Mouse (Mus musculus): ENCODE results near the gene Lin7a. TPM values are rescaled to one million over a fixed set of nuclear protein-coding genes. Genes with fewer than 3 reads are reported as not detected.

The Lin7a gene
- total and polyA plus RNA-seq, 3 experiments, result not detected

GRCm38 (mm10) chr10:107405347-107405746, 133.9 kb downstream of the Lin7a start:
- no peak overlapping the region for H3K9ac ChIP-seq (ENCODE audit: insufficient read depth, low read depth)
- H3K36me3 ChIP-seq (replicated peaks in 1 of 2; ENCODE audit: control insufficient read depth in 1 of 2, insufficient read depth in 1 of 2, low read length in 1 of 2), result no peaks in the 10 kb centered on the region
- no peak overlapping the region for H3K4me3 ChIP-seq (replicated peaks in 1 of 3; ENCODE audit: low read depth in 2 of 3, low read length in 2 of 3, poor library complexity in 1 of 3)
- no peaks in the 10 kb centered on the region for H3K79me2 ChIP-seq (replicated peaks; ENCODE audit: control insufficient read depth, extremely low read depth, insufficient read depth, poor library complexity, severe bottlenecking)
- no peak overlapping the region for H3K4me2 ChIP-seq (ENCODE audit: insufficient read depth, low read depth, poor library complexity, severe bottlenecking)
- dilution Hi-C loops (cut with MboI; ENCODE audit: extremely low pct_ligation_motif_present, extremely low pct_unique_long_range_greater_than_20kb, low sequenced_read_pairs) (no loop called here), in situ Hi-C loops (cut with MboI; ENCODE audit: low pct_ligation_motif_present, low pct_unique_long_range_greater_than_20kb, low sequenced_read_pairs) (no loop called here)
- DNase-seq (ENCODE audit: extremely low read depth), result no peak
- TF ChIP-seq GABPA (IDR thresholded peaks at IDR 0.05; ENCODE audit: insufficient replicate concordance, low read depth, low read length), result no peak
- TF ChIP-seq CHD2 (IDR thresholded peaks at IDR 0.05; ENCODE audit: low read length), result no peak
- TF ChIP-seq TCF12 (IDR thresholded peaks at IDR 0.05; ENCODE audit: low read depth, low read length), result no peak
- TF ChIP-seq ELF1 (IDR thresholded peaks at IDR 0.05; ENCODE audit: low read depth, low read length), result no peak
- TF ChIP-seq CHD1 (IDR thresholded peaks at IDR 0.05; ENCODE audit: low read depth, low read length), result no peak
- no peak for TF ChIP-seq KAT2A (IDR thresholded peaks at IDR 0.05; ENCODE audit: insufficient replicate concordance, low read length)
- no peak overlapping the region for H3K27ac ChIP-seq (ENCODE audit: insufficient read depth, low read depth)
- peaks cover 30% of the 10 kb centered on the region for H3K9me3 ChIP-seq (replicated peaks; ENCODE audit: low read length)
- no peaks in the 10 kb centered on the region for H3K4me1 ChIP-seq (ENCODE audit: control insufficient read depth in 1 of 2, insufficient read depth in 2 of 2)
- H3K27me3 ChIP-seq (replicated peaks), result no peaks in the 10 kb centered on the region

GRCm38 (mm10) chr10:107418306-107418705, 146.8 kb downstream of the Lin7a start:
- H3K36me3 ChIP-seq (replicated peaks in 1 of 2; ENCODE audit: control insufficient read depth in 1 of 2, insufficient read depth in 1 of 2, low read length in 1 of 2), result no peaks in the 10 kb centered on the region
- H3K27ac ChIP-seq (ENCODE audit: insufficient read depth, low read depth), result no peak overlapping the region
- no peak for TF ChIP-seq IRF4 (IDR thresholded peaks at IDR 0.05; ENCODE audit: low read depth, low read length)
- H3K4me2 ChIP-seq (ENCODE audit: insufficient read depth, low read depth, poor library complexity, severe bottlenecking), result no peak overlapping the region
- H3K4me1 ChIP-seq (ENCODE audit: control insufficient read depth in 1 of 2, insufficient read depth in 2 of 2), result no peaks in the 10 kb centered on the region
- H3K79me2 ChIP-seq (replicated peaks; ENCODE audit: control insufficient read depth, extremely low read depth, insufficient read depth, poor library complexity, severe bottlenecking), result no peaks in the 10 kb centered on the region
- dilution Hi-C loops (cut with MboI; ENCODE audit: extremely low pct_ligation_motif_present, extremely low pct_unique_long_range_greater_than_20kb, low sequenced_read_pairs) (no loop called here), in situ Hi-C loops (cut with MboI; ENCODE audit: low pct_ligation_motif_present, low pct_unique_long_range_greater_than_20kb, low sequenced_read_pairs) (no loop called here)
- no peak for DNase-seq (ENCODE audit: extremely low read depth)
- H3K9ac ChIP-seq (ENCODE audit: insufficient read depth, low read depth), result no peak overlapping the region
- peaks cover 38% of the 10 kb centered on the region for H3K9me3 ChIP-seq (replicated peaks; ENCODE audit: low read length)
- H3K27me3 ChIP-seq (replicated peaks), result no peaks in the 10 kb centered on the region
- H3K4me3 ChIP-seq (replicated peaks in 1 of 3; ENCODE audit: low read depth in 2 of 3, low read length in 2 of 3, poor library complexity in 1 of 3), result no peak overlapping the region

GRCm38 (mm10) chr10:107436967-107437366, 165.5 kb downstream of the Lin7a start:
- no peak overlapping the region for H3K9ac ChIP-seq (ENCODE audit: insufficient read depth, low read depth)
- H3K27me3 ChIP-seq (replicated peaks), result no peaks in the 10 kb centered on the region
- no peak for DNase-seq (ENCODE audit: extremely low read depth)
- dilution Hi-C loops (cut with MboI; ENCODE audit: extremely low pct_ligation_motif_present, extremely low pct_unique_long_range_greater_than_20kb, low sequenced_read_pairs) (no loop called here), in situ Hi-C loops (cut with MboI; ENCODE audit: low pct_ligation_motif_present, low pct_unique_long_range_greater_than_20kb, low sequenced_read_pairs) (no loop called here)
- no peaks in the 10 kb centered on the region for H3K4me1 ChIP-seq (ENCODE audit: control insufficient read depth in 1 of 2, insufficient read depth in 2 of 2)
- no peak overlapping the region for H3K4me2 ChIP-seq (ENCODE audit: insufficient read depth, low read depth, poor library complexity, severe bottlenecking)
- H3K27ac ChIP-seq (ENCODE audit: insufficient read depth, low read depth), result no peak overlapping the region
- H3K9me3 ChIP-seq (replicated peaks; ENCODE audit: low read length), result peaks cover 49% of the 10 kb centered on the region
- H3K79me2 ChIP-seq (replicated peaks; ENCODE audit: control insufficient read depth, extremely low read depth, insufficient read depth, poor library complexity, severe bottlenecking), result no peaks in the 10 kb centered on the region
- H3K4me3 ChIP-seq (replicated peaks in 1 of 3; ENCODE audit: low read depth in 2 of 3, low read length in 2 of 3, poor library complexity in 1 of 3), result no peak overlapping the region
- TF ChIP-seq IRF4 (IDR thresholded peaks at IDR 0.05; ENCODE audit: low read depth, low read length) (no peak), MAFK (IDR thresholded peaks at IDR 0.05; ENCODE audit: insufficient replicate concordance, low read length) (no peak), SMC3 (IDR thresholded peaks at IDR 0.05; ENCODE audit: low read depth, low read length) (no peak), CHD1 (IDR thresholded peaks at IDR 0.05; ENCODE audit: low read depth, low read length) (no peak), MXI1 (IDR thresholded peaks at IDR 0.05; ENCODE audit: low read depth, low read length) (no peak), UBTF (IDR thresholded peaks at IDR 0.05; ENCODE audit: low read depth, low read length) (no peak), RCOR1 (conservative IDR thresholded peaks at IDR 0.05; ENCODE audit: low read depth, low read length) (no peak), POLR2A (IDR thresholded peaks at IDR 0.05; ENCODE audit: low read depth, low read length) (no peak), MEF2A (IDR thresholded peaks at IDR 0.05; ENCODE audit: borderline replicate concordance, low read depth, low read length) (no peak), BHLHE40 (IDR thresholded peaks at IDR 0.05; ENCODE audit: low read depth, low read length) (no peak), ZC3H11A (IDR thresholded peaks at IDR 0.05; ENCODE audit: low read depth, low read length) (no peak), MAZ (IDR thresholded peaks at IDR 0.05; ENCODE audit: low read depth, low read length) (no peak), E2F4 (IDR thresholded peaks at IDR 0.05; ENCODE audit: insufficient replicate concordance, low read depth, low read length) (no peak), MAX (IDR thresholded peaks at IDR 0.05; ENCODE audit: low read length) (no peak), TBP (conservative IDR thresholded peaks at IDR 0.05; ENCODE audit: low read depth, low read length) (no peak)
- no peaks in the 10 kb centered on the region for H3K36me3 ChIP-seq (replicated peaks in 1 of 2; ENCODE audit: control insufficient read depth in 1 of 2, insufficient read depth in 1 of 2, low read length in 1 of 2)
